Mouse (Mus musculus) liver, embryonic 14.5 days (tissue): ENCODE data around the gene Pitpnm1.

ENCODE experiments used
- CTCF ChIP-seq: IDR thresholded peaks from 2 replicates; pipeline ENCODE4 v1.5.1; 2016; ENCODE audit warnings: antibody characterized with exemption, low read depth, control low read depth
- EP300 ChIP-seq: IDR thresholded peaks from 2 replicates; pipeline ENCODE4 v1.6.1; 2016; ENCODE audit warnings: antibody characterized with exemption, low read depth

DNA sequence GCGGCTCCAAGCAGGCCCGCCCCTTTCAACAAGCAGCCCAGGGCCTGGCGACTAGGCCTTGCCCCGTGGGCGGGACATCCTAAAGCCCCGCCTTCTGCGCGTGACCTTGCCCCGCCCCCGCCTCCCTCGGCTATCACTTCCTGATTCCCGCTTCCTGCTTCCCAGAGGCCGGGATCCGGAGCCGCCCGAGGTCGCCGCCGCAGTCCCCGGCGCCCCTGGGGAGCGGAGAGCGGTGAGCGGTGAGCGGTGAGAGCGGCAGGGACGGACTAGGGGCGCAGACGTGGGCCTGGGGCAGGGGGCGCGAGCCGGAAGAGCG, 48.7 kb downstream of the Pitpnm1 start, which contains the start of gene Coro1b:
- no peak for TF ChIP-seq CTCF
- TF ChIP-seq EP300, result no peak
